Mouse (Mus musculus) lung, embryonic 15.5 days (tissue): ENCODE data around the gene Ano9. TPM values are rescaled to one million over a fixed set of nuclear protein-coding genes. Genes with fewer than 3 reads are reported as not detected.

Source experiments
- ATAC-seq: fragments of 200-750 bp; cut with Nextera tagmentation; 2 replicates; pipeline ENCODE4 v1.8.0; 2017; ENCODE audit warnings: moderate number of reproducible peaks, borderline replicate concordance; ENCODE audit not compliant: low FRiP score, low TSS enrichment; ENCODE audit errors: extremely low read depth
- H3K27ac ChIP-seq: fragments of 300-500 bp; sonication (generic); 2 replicates; pipeline ENCODE4 v1.5.1; 2015; ENCODE audit warnings: moderate library complexity, mild to moderate bottlenecking, inconsistent platforms
- H3K27me3 ChIP-seq: fragments of 300-500 bp; sonication (generic); 2 replicates; pipeline ENCODE4 v1.6.1; 2015; ENCODE audit warnings: inconsistent platforms
- H3K36me3 ChIP-seq: fragments of 300-500 bp; sonication (generic); 2 replicates; pipeline ENCODE4 v1.6.1; 2015; ENCODE audit warnings: inconsistent platforms
- H3K4me1 ChIP-seq: fragments of 300-500 bp; sonication (generic); 2 replicates; pipeline ENCODE4 v1.6.1; 2015; ENCODE audit warnings: inconsistent platforms
- H3K4me2 ChIP-seq: fragments of 300-500 bp; sonication (generic); 2 replicates; pipeline ENCODE4 v1.6.1; 2015; ENCODE audit warnings: inconsistent platforms, mild to moderate bottlenecking, moderate library complexity
- H3K4me3 ChIP-seq: fragments of 300-500 bp; sonication (generic); 2 replicates; pipeline ENCODE4 v1.5.1; 2015; ENCODE audit warnings: mild to moderate bottlenecking, inconsistent platforms
- H3K9ac ChIP-seq: fragments of 300-500 bp; sonication (generic); 2 replicates; pipeline ENCODE4 v1.6.1; 2015; ENCODE audit warnings: inconsistent platforms
- H3K9me3 ChIP-seq: fragments of 300-500 bp; sonication (generic); 2 replicates; pipeline ENCODE4 v1.6.1; 2016; ENCODE audit warnings: inconsistent platforms
- WGBS: fragments of 180-500 bp; shearing (Covaris S2); methylation state at CpG from one replicate; pipeline ENCODE4 v1.1.7; 2015; 5-methylcytosine and 5-hydroxymethylcytosine counted together
- polyA plus RNA-seq: library from polyadenylated mRNA; unstranded; fragments of >200 nt; fragmentation: Nextera tagmentation; extraction: Ambion mirVana; gene quantifications from 2 replicates; pipeline ENCODE4 v1.2.1, GENCODE M21; 2015

Gene Ano9
- polyA plus RNA-seq, 1 experiment from 2014 or later: 6.5 TPM

GRCm38 (mm10) chr7:141131904-141132755, 14.5 kb upstream of the Ano9 start:
- Histone ChIP-seq H3K4me1 (peaks cover 16% of the 10 kb centered on the region), H3K9ac (peak overlapping the region; percentile 83), H3K4me2 (peak overlapping the region; percentile 74), H3K4me3 (peak overlapping the region; percentile 67), H3K27ac (no peak overlapping the region), H3K36me3 (peaks cover 21% of the 10 kb centered on the region), H3K27me3 (no peaks in the 10 kb centered on the region), H3K9me3 (no peaks in the 10 kb centered on the region)
- ATAC-seq: no peak
- WGBS: 49% methylated on average over 12 of the region's 12 CpGs

- Histone ChIP-seq H3K4me3 (peak overlapping the region; percentile 67), H3K9ac (peak overlapping the region; percentile 83), H3K27ac (no peak overlapping the region), H3K4me1 (peaks cover 16% of the 10 kb centered on the region), H3K9me3 (no peaks in the 10 kb centered on the region), H3K27me3 (no peaks in the 10 kb centered on the region), H3K4me2 (peak overlapping the region; percentile 74), H3K36me3 (peaks cover 12% of the 10 kb centered on the region; the same call in 1 of the 2 replicates)
- ATAC-seq: peak; percentile 98
- WGBS: under 1% methylated on average over 59 of the region's 59 CpGs
Observed at GRCm38 (mm10) chr7:141131024-141131820, 13.6 kb upstream of the Ano9 start.

DNA sequence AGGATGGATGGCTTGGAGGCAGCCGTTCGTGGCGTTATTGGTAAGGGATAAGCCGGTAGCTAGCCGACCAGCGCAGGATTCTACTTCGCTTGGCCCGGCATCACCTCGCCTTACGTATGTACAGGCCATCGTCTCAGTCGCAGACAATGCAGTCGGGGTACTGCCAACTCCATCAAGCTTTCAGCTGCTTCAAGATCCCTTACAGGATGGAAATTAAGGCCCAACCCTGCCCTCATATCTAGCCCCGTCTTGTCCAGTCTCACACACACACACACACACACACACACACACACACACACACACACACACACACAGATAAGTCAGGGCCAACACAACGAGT, 5.9 kb upstream of the Ano9 start:
- ATAC-seq: no peak
- H3K4me2 ChIP-seq: peak overlapping the region; percentile 81
- WGBS: under 1% methylated on average over 15 of the region's 15 CpGs

DNA sequence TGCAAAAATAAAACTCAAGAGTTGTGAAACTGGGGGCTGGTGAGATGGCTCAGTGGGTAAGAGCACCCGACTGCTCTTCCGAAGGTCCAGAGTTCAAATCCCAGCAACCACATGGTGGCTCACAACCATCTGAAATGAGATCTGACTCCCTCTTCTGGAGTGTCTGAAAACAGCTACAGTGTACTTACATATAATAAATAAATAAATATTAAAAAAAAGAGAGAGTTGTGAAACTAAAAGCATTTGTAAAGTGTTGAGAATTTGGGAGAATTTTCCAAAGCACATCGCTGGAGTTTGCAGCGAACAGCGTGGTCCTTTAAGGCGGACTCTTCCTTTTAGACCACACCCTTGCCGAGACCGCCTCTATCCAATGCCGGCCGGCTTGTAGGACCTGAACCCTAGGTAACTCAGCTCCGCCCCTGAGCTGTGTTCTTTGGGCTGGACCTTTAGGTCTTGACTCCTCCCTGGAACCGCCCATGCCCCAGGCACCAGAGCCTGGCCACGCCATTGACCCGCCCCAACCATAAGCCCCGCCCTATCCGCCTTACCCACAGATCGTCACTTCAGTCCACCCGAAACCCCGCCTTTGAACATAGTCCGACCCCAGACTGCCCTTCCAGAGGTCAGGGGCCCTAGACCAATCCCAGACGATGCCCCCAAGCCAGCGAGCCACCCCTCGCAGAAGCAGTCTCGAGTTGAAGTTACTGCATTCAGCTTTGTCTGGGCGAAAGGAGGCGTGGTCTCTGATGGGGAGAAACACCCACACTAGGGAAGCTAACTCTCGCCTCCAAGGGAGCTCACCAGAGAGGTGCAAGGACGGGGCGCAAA, 5.3 kb upstream of the Ano9 start:
- Histone ChIP-seq H3K4me3 (peak overlapping the region; percentile 63), H3K36me3 (no peaks in the 10 kb centered on the region), H3K27me3 (no peaks in the 10 kb centered on the region), H3K4me2 (peak overlapping the region; percentile 81), H3K4me1 (peaks cover 5% of the 10 kb centered on the region), H3K27ac (peak overlapping the region; percentile 85), H3K9me3 (no peaks in the 10 kb centered on the region), H3K9ac (peak overlapping the region; percentile 62)
- ATAC-seq: peak; percentile 99
- WGBS: 2% methylated on average over 29 of the region's 29 CpGs

More for the DNA sequence above, 5.9 kb upstream of the Ano9 start:
- no peaks in the 10 kb centered on the region for H3K27me3 ChIP-seq
- H3K27ac ChIP-seq: peak overlapping the region; percentile 85
- peak overlapping the region; percentile 63 for H3K4me3 ChIP-seq
- H3K4me1 ChIP-seq: peaks cover 5% of the 10 kb centered on the region
- peak overlapping the region; percentile 62 for H3K9ac ChIP-seq
- no peaks in the 10 kb centered on the region for H3K9me3 ChIP-seq
- H3K36me3 ChIP-seq: no peaks in the 10 kb centered on the region

- no peak for ATAC-seq
- H3K4me3 ChIP-seq: peak within 1 kb of the TSS; percentile 63
- peak within 1 kb of the TSS; percentile 62 for H3K9ac ChIP-seq
- H3K4me2 ChIP-seq: peak within 1 kb of the TSS; percentile 81
- peak within 1 kb of the TSS; percentile 85 for H3K27ac ChIP-seq
- H3K9me3 ChIP-seq: no peaks in the 10 kb centered on the region
- peaks cover 5% of the 10 kb centered on the region for H3K4me1 ChIP-seq
- H3K27me3 ChIP-seq: no peaks in the 10 kb centered on the region
- WGBS: 31% methylated on average over 14 of the region's 14 CpGs
- no peaks in the 10 kb centered on the region for H3K36me3 ChIP-seq
Observed at GRCm38 (mm10) chr7:141122245-141122644, 4.6 kb upstream of the Ano9 start, which contains the start of gene Ptdss2. Gene Ptdss2, plus strand, starts transcription at chr7:141122382.

DNA sequence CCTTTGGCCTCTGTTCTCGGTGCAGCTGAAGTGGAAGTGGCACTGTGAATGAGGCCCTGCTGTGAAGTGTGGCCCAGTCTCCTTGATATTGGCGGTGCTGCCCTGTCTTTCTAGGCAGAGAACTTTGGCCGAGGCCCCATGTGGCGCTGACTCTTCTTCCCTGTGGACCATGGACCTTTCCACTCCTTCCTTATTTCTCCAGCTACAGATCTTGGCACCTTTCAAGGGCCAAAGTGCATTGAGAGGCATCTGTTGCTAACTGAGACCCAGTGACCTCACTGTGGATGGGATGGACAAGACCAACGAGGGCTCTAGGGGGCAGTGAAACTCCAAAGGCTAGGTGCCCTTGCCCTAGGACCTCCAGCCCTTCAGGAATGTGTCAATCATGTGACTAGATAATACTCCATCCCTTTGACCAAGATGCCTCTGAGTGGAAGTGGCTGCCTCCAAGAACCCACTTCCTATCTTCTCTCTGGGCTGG, 3.5 kb upstream of the Ano9 start:
- Histone ChIP-seq H3K27ac (no peak overlapping the region), H3K4me3 (no peak overlapping the region), H3K4me1 (peaks cover 5% of the 10 kb centered on the region), H3K36me3 (no peaks in the 10 kb centered on the region), H3K9ac (no peak overlapping the region), H3K27me3 (no peaks in the 10 kb centered on the region), H3K9me3 (no peaks in the 10 kb centered on the region), H3K4me2 (no peak overlapping the region)
- WGBS: 74% methylated on average over 5 of the region's 5 CpGs
- no peak for ATAC-seq

- no peak overlapping the region for H3K4me3 ChIP-seq
- no peak for ATAC-seq
- 71% methylated on average over 3 of the region's 3 CpGs for WGBS
- H3K9me3 ChIP-seq: no peaks in the 10 kb centered on the region
- H3K4me2 ChIP-seq: no peak overlapping the region
- no peak overlapping the region for H3K9ac ChIP-seq
- no peaks in the 10 kb centered on the region for H3K27me3 ChIP-seq
- H3K36me3 ChIP-seq: no peaks in the 10 kb centered on the region
- peaks cover 5% of the 10 kb centered on the region for H3K4me1 ChIP-seq
- H3K27ac ChIP-seq: no peak overlapping the region
Observed at GRCm38 (mm10) chr7:141120605-141121004, 3.0 kb upstream of the Ano9 start.

DNA sequence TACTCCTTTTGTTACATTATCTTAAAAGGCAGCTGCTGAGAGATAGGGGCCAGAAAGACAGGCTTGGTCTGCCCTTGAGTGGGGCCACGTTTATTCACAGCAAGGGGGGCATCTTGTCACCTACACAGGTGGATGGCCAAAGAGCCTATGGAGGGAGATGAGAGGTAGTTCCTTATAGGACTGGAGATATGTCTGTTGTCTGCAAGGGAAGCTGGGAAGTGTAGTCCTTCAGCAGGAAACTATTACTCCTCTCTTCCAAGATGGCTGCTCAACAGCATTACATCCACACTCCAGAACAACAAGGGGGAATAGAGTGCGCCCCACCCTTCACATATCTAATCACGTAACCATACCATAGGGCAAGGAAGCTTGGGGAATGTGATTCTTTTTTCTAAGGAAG, 1.9 kb upstream of the Ano9 start:
- H3K27ac ChIP-seq: no peak overlapping the region
- no peak overlapping the region for H3K9ac ChIP-seq
- ATAC-seq: no peak
- peaks cover 5% of the 10 kb centered on the region for H3K4me1 ChIP-seq
- H3K27me3 ChIP-seq: no peaks in the 10 kb centered on the region
- no peaks in the 10 kb centered on the region for H3K9me3 ChIP-seq
- no peak overlapping the region for H3K4me3 ChIP-seq
- H3K4me2 ChIP-seq: no peak overlapping the region
- 68% methylated on average over 3 of the region's 3 CpGs for WGBS
- H3K36me3 ChIP-seq: no peaks in the 10 kb centered on the region

- Histone ChIP-seq H3K27ac (no peak overlapping the region), H3K9ac (no peak overlapping the region), H3K9me3 (no peaks in the 10 kb centered on the region), H3K27me3 (no peaks in the 10 kb centered on the region), H3K4me3 (no peak overlapping the region), H3K36me3 (no peaks in the 10 kb centered on the region), H3K4me1 (no peaks in the 10 kb centered on the region), H3K4me2 (no peak overlapping the region)
- no peak for ATAC-seq
- WGBS: 73% methylated on average over 9 of the region's 9 CpGs
Observed at GRCm38 (mm10) chr7:141115874-141116273, 1.7 kb downstream of the Ano9 start.

GRCm38 (mm10) chr7:141103161-141103560, 14.4 kb downstream of the Ano9 start:
- WGBS: 53% methylated on average over 3 of the region's 3 CpGs
- ATAC-seq: no peak

More at GRCm38 (mm10) chr7:141103161-141103560, 14.4 kb downstream of the Ano9 start:
- Histone ChIP-seq H3K27me3 (peaks cover 34% of the 10 kb centered on the region), H3K27ac (no peak overlapping the region), H3K9me3 (no peaks in the 10 kb centered on the region), H3K9ac (no peak overlapping the region), H3K4me3 (no peak overlapping the region), H3K4me1 (peaks cover 14% of the 10 kb centered on the region), H3K36me3 (no peaks in the 10 kb centered on the region), H3K4me2 (no peak overlapping the region)
